Comparison of ENCODE assay signal across 17 mouse cellular contexts in the genomic region with DNA sequence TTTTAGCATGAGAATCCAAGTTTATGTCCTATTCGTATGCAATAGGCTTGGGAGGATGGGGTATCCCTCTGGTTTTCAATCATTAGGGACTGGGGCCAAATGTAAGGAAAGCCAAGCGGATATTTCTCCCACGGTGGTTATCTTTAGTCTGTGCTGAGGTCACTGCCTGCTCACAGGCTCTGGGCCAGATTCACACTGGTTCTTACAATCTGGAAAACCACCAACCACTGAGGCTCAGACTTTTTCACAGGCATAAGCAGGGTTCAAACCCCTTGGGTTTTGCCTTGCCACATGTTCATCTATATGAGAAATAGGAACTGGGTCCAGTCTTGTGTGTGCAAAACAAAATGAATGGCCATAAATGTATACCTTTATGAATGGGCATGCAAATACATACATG. TPM values are rescaled to one million over a fixed set of nuclear protein-coding genes. Genes with fewer than 3 reads are reported as not detected.
DNase-seq lines count a peak whose midpoint lies in the region; ATAC-seq and TF ChIP-seq lines count a peak whose summit lies in the region.
"Had no signal": no experiment of that assay in that cellular context is flagged by ENCODE, and none has a peak within 500 bp of the region (broad histone marks: within the 10 kb centered on the region; RNA-seq: fewer than 3 reads in every experiment).

No protein-coding gene starts in this region.

- WGBS in embryonic facial prominence, embryonic 14.5 days: 54% methylated on average over 3 of the region's 3 CpGs
- WGBS in embryonic facial prominence, embryonic 10.5 days: 93% methylated on average over 3 of the region's 3 CpGs
- WGBS in lung, embryonic 15.5 days: 44% methylated on average over 3 of the region's 3 CpGs
- WGBS in lung, postnatal 0 days: 61% methylated on average over 3 of the region's 3 CpGs
- 66% methylated on average over 3 of the region's 3 CpGs for WGBS in embryonic facial prominence, embryonic 15.5 days
- WGBS in intestine, embryonic 15.5 days: 84% methylated on average over 3 of the region's 3 CpGs

- H3K4me2 ChIP-seq in embryonic facial prominence, embryonic 14.5 days (ENCODE audit: low read depth, low read length): no peak overlapping the region
- no peak overlapping the region for H3K4me2 ChIP-seq in lung, embryonic 15.5 days
- H3K4me2 ChIP-seq in lung, postnatal 0 days (replicated peaks; ENCODE audit: low read depth, low read length): no peak overlapping the region
- H3K4me2 ChIP-seq in embryonic facial prominence, embryonic 15.5 days (replicated peaks): no peak overlapping the region
- no peak overlapping the region for H3K4me2 ChIP-seq in intestine, embryonic 15.5 days (replicated peaks)
- H3K4me2 ChIP-seq: hindbrain, embryonic 13.5 days; midbrain, embryonic 13.5 days had no signal

- no peak for TF ChIP-seq EP300 in lung, postnatal 0 days (IDR thresholded peaks at IDR 0.05)

- H3K9me3 ChIP-seq in embryonic facial prominence, embryonic 14.5 days (ENCODE audit: control insufficient read depth, low read length): no peaks in the 10 kb centered on the region
- H3K9me3 ChIP-seq in embryonic facial prominence, embryonic 10.5 days: no peaks in the 10 kb centered on the region
- H3K9me3 ChIP-seq in lung, embryonic 15.5 days: no peaks in the 10 kb centered on the region
- H3K9me3 ChIP-seq in lung, postnatal 0 days (ENCODE audit: low read length): no peaks in the 10 kb centered on the region
- H3K9me3 ChIP-seq in embryonic facial prominence, embryonic 15.5 days (replicated peaks): no peaks in the 10 kb centered on the region
- no peaks in the 10 kb centered on the region for H3K9me3 ChIP-seq in intestine, embryonic 15.5 days
- H3K9me3 ChIP-seq: hindbrain, embryonic 13.5 days; midbrain, embryonic 13.5 days had no signal

- no peak overlapping the region for H3K4me3 ChIP-seq in embryonic facial prominence, embryonic 14.5 days (ENCODE audit: low read depth, low read length)
- H3K4me3 ChIP-seq in embryonic facial prominence, embryonic 10.5 days: no peak overlapping the region
- H3K4me3 ChIP-seq in lung, embryonic 15.5 days: no peak overlapping the region
- no peak overlapping the region for H3K4me3 ChIP-seq in lung, postnatal 0 days (ENCODE audit: low read depth, low read length)
- H3K4me3 ChIP-seq in embryonic facial prominence, embryonic 15.5 days (replicated peaks): no peak overlapping the region
- H3K4me3 ChIP-seq in intestine, embryonic 15.5 days (replicated peaks): no peak overlapping the region
- H3K4me3 ChIP-seq: hindbrain, embryonic 13.5 days; midbrain, embryonic 13.5 days had no signal

- H3K9ac ChIP-seq in embryonic facial prominence, embryonic 14.5 days (ENCODE audit: low read depth, low read length): no peak overlapping the region
- no peak overlapping the region for H3K9ac ChIP-seq in lung, embryonic 15.5 days
- H3K9ac ChIP-seq in lung, postnatal 0 days (replicated peaks; ENCODE audit: low read depth): no peak overlapping the region
- no peak overlapping the region for H3K9ac ChIP-seq in embryonic facial prominence, embryonic 15.5 days
- H3K9ac ChIP-seq in intestine, embryonic 15.5 days: no peak overlapping the region
- H3K9ac ChIP-seq: hindbrain, embryonic 13.5 days; midbrain, embryonic 13.5 days had no signal

- no peaks in the 10 kb centered on the region for H3K27me3 ChIP-seq in embryonic facial prominence, embryonic 14.5 days (replicated peaks; ENCODE audit: control insufficient read depth, insufficient read depth, low read length)
- no peaks in the 10 kb centered on the region for H3K27me3 ChIP-seq in embryonic facial prominence, embryonic 10.5 days (replicated peaks; ENCODE audit: low read depth, poor library complexity, severe bottlenecking)
- H3K27me3 ChIP-seq in lung, embryonic 15.5 days: no peaks in the 10 kb centered on the region
- H3K27me3 ChIP-seq in lung, postnatal 0 days (replicated peaks; ENCODE audit: insufficient read depth, low read length): no peaks in the 10 kb centered on the region
- no peaks in the 10 kb centered on the region for H3K27me3 ChIP-seq in embryonic facial prominence, embryonic 15.5 days
- no peaks in the 10 kb centered on the region for H3K27me3 ChIP-seq in intestine, embryonic 15.5 days (replicated peaks)
- H3K27me3 ChIP-seq: hindbrain, embryonic 13.5 days; midbrain, embryonic 13.5 days had no signal

- H3K36me3 ChIP-seq in embryonic facial prominence, embryonic 14.5 days (ENCODE audit: control insufficient read depth, insufficient read depth, low read length): no peaks in the 10 kb centered on the region
- H3K36me3 ChIP-seq in embryonic facial prominence, embryonic 10.5 days (replicated peaks): no peaks in the 10 kb centered on the region
- H3K36me3 ChIP-seq in lung, embryonic 15.5 days: no peaks in the 10 kb centered on the region
- no peaks in the 10 kb centered on the region for H3K36me3 ChIP-seq in lung, postnatal 0 days (ENCODE audit: insufficient read depth, low read length)
- H3K36me3 ChIP-seq in embryonic facial prominence, embryonic 15.5 days: no peaks in the 10 kb centered on the region
- H3K36me3 ChIP-seq in intestine, embryonic 15.5 days: no peaks in the 10 kb centered on the region
- H3K36me3 ChIP-seq: hindbrain, embryonic 13.5 days; midbrain, embryonic 13.5 days had no signal

- ATAC-seq in embryonic facial prominence, embryonic 14.5 days (ENCODE audit: low read depth): no peak
- peak; percentile 45; the same call in 1 of the 2 replicates for ATAC-seq in lung, embryonic 15.5 days (ENCODE audit: borderline replicate concordance, extremely low read depth, low FRiP score, low TSS enrichment)
- ATAC-seq in lung, postnatal 0 days: no peak
- ATAC-seq in embryonic facial prominence, embryonic 15.5 days (ENCODE audit: insufficient number of reproducible peaks, low FRiP score, low TSS enrichment, low read depth): peak; percentile 43; the same call in 1 of the 2 replicates
- ATAC-seq in intestine, embryonic 15.5 days: no peak
- ATAC-seq: midbrain, embryonic 13.5 days had no signal

- DNase-seq in embryonic facial prominence, embryonic 14.5 days (ENCODE audit: low spot score): peak; percentile 54
- DNase-seq in embryonic facial prominence, embryonic 10.5 days (ENCODE audit: low spot score): no peak
- no peak for DNase-seq in lung, postnatal 0 days (ENCODE audit: low spot score)
- DNase-seq in heart, postnatal 10 days: peak; percentile 67 to 69
- no peak for DNase-seq in yolk sac, embryonic 10.5 days (ENCODE audit: low spot score)
- DNase-seq: B cell, adult 2 months; cerebellum, adult 9-11 months; kidney, adult 11 months; kidney, postnatal 25 days; liver; lung, postnatal 4 days; right cerebral cortex, postnatal 25 days had no signal

- H3K4me1 ChIP-seq in embryonic facial prominence, embryonic 14.5 days (ENCODE audit: control insufficient read depth, insufficient read depth, low read length): no peaks in the 10 kb centered on the region
- peaks cover 6% of the 10 kb centered on the region; the same call in 1 of the 2 replicates for H3K4me1 ChIP-seq in embryonic facial prominence, embryonic 10.5 days
- H3K4me1 ChIP-seq in lung, embryonic 15.5 days: peaks cover 21% of the 10 kb centered on the region
- peaks cover 4% of the 10 kb centered on the region; the same call in 1 of the 2 replicates for H3K4me1 ChIP-seq in lung, postnatal 0 days (ENCODE audit: insufficient read depth, low read depth, low read length)
- H3K4me1 ChIP-seq in embryonic facial prominence, embryonic 15.5 days: peaks cover 2% of the 10 kb centered on the region; the same call in 1 of the 2 replicates
- no peaks in the 10 kb centered on the region for H3K4me1 ChIP-seq in intestine, embryonic 15.5 days (replicated peaks)
- H3K4me1 ChIP-seq: hindbrain, embryonic 13.5 days; midbrain, embryonic 13.5 days had no signal

- H3K27ac ChIP-seq in embryonic facial prominence, embryonic 14.5 days (replicated peaks; ENCODE audit: low read depth, low read length): no peak overlapping the region
- no peak overlapping the region for H3K27ac ChIP-seq in embryonic facial prominence, embryonic 10.5 days (replicated peaks)
- H3K27ac ChIP-seq in lung, embryonic 15.5 days: peak overlapping the region; percentile 38; the same call in 1 of the 2 replicates
- H3K27ac ChIP-seq in lung, postnatal 0 days (ENCODE audit: low read length): no peak overlapping the region
- no peak overlapping the region for H3K27ac ChIP-seq in embryonic facial prominence, embryonic 15.5 days (replicated peaks)
- H3K27ac ChIP-seq in intestine, embryonic 15.5 days: no peak overlapping the region
- H3K27ac ChIP-seq: hindbrain, embryonic 13.5 days; midbrain, embryonic 13.5 days had no signal

- no peak for TF ChIP-seq CTCF in lung, postnatal 0 days (IDR thresholded peaks at IDR 0.05)

- intact Hi-C loops in heart, postnatal 10 days (cut with DNase I): no loop called here

RNA-seq across cellular contexts. Expression of a gene that starts 43.5 kb away (rescaled TPM):
- polyA plus RNA-seq in embryonic facial prominence, embryonic 14.5 days (2014; fragmentation: Nextera tagmentation; extraction: Ambion mirVana): 25.4 and 27.7 TPM in 2 replicates
- 25.3 and 25.8 TPM in 2 replicates for polyA plus RNA-seq in embryonic facial prominence, embryonic 10.5 days (2016; fragmentation: Nextera tagmentation; extraction: Ambion mirVana)
- polyA plus RNA-seq in lung, embryonic 15.5 days (2015; fragmentation: Nextera tagmentation; extraction: Ambion mirVana): 43.3 and 47.7 TPM in 2 replicates
- polyA plus RNA-seq in lung, postnatal 0 days (2015; fragmentation: Nextera tagmentation; extraction: Ambion mirVana): 60.5 and 68.6 TPM in 2 replicates
- polyA plus RNA-seq in embryonic facial prominence, embryonic 15.5 days (2015; fragmentation: Nextera tagmentation; extraction: Ambion mirVana): 24.8 and 27.6 TPM in 2 replicates
- 10 to 100 TPM; 60.6 to 62.1 TPM for total RNA-seq in heart, postnatal 10 days (2021)
- 22.8 and 25.9 TPM in 2 replicates for polyA plus RNA-seq in intestine, embryonic 15.5 days (2015; fragmentation: Nextera tagmentation; extraction: Ambion mirVana)

Comparison
In these comparisons a context has a peak if more than half of its experiments do, and no peak if none do; other contexts are left out.
1. ATAC-seq: peak in lung, embryonic 15.5 days (single experiment) and embryonic facial prominence, embryonic 15.5 days (single experiment); none in embryonic facial prominence, embryonic 14.5 days (single experiment), lung, postnatal 0 days (single experiment) and intestine, embryonic 15.5 days (single experiment).
2. DNase-seq: peak in embryonic facial prominence, embryonic 14.5 days (single experiment) and heart, postnatal 10 days (2 of 2); none in embryonic facial prominence, embryonic 10.5 days (single experiment), lung, postnatal 0 days (single experiment) and yolk sac, embryonic 10.5 days (single experiment).